Mouse (Mus musculus) heart, embryonic 11.5 days (tissue): ENCODE data around the gene Car10. TPM values are rescaled to one million over a fixed set of nuclear protein-coding genes. Genes with fewer than 3 reads are reported as not detected.
"Not testable (repeated sequence)": the region's sequence is repeated elsewhere in the genome, so short reads cannot be mapped to it uniquely, and the experiment has no call there.

Experiments
- ATAC-seq: fragments of 200-750 bp; cut with Nextera tagmentation; replicated peaks from 2 replicates; pipeline ENCODE4 v1.8.0; 2017; ENCODE audit warnings: moderate library complexity; ENCODE audit not compliant: insufficient number of reproducible peaks, low FRiP score, low TSS enrichment
- H3K27ac ChIP-seq: fragments of 300-500 bp; sonication (generic); 2 replicates; pipeline ENCODE4 v1.5.1; 2014; ENCODE audit warnings: mild to moderate bottlenecking, low read depth, low read length
- H3K27me3 ChIP-seq: fragments of 300-500 bp; sonication (generic); 2 replicates; pipeline ENCODE4 v1.6.1; 2014; ENCODE audit warnings: mild to moderate bottlenecking, low read length, mixed read lengths; ENCODE audit not compliant: control insufficient read depth, insufficient read depth
- H3K36me3 ChIP-seq: fragments of 300-500 bp; sonication (generic); 2 replicates; pipeline ENCODE4 v1.6.1; 2014; ENCODE audit warnings: mild to moderate bottlenecking, low read length, moderate library complexity, mixed read lengths; ENCODE audit not compliant: control insufficient read depth, insufficient read depth
- H3K4me1 ChIP-seq: fragments of 300-500 bp; sonication (generic); 2 replicates; pipeline ENCODE4 v1.6.1; 2014; ENCODE audit warnings: low read length; ENCODE audit not compliant: control insufficient read depth, insufficient read depth
- H3K4me2 ChIP-seq: fragments of 300-500 bp; sonication (generic); 2 replicates; pipeline ENCODE4 v1.6.1; 2014; ENCODE audit warnings: mild to moderate bottlenecking, moderate library complexity
- H3K4me3 ChIP-seq: fragments of 300-500 bp; sonication (generic); 2 replicates; pipeline ENCODE4 v1.5.1; 2014; ENCODE audit warnings: low read depth, low read length
- H3K9ac ChIP-seq: fragments of 300-500 bp; sonication (generic); 2 replicates; pipeline ENCODE4 v1.6.1; 2014; ENCODE audit warnings: mild to moderate bottlenecking, low read depth, low read length, moderate library complexity
- H3K9me3 ChIP-seq: fragments of 300-500 bp; sonication (generic); replicated peaks from 2 replicates; pipeline ENCODE4 v1.6.1; 2016; ENCODE audit warnings: low read length; ENCODE audit not compliant: control insufficient read depth
- WGBS: fragments of 180-500 bp; shearing (Covaris S2); extraction: QIAGEN DNeasy Blood & Tissue Kit; methylation state at CpG from one replicate; pipeline ENCODE4 v1.1.7; 2014; ENCODE audit not compliant: insufficient replicate concordance; 5-methylcytosine and 5-hydroxymethylcytosine counted together
- polyA plus RNA-seq: library from polyadenylated mRNA; unstranded; fragments of >200 nt; fragmentation: Nextera tagmentation; extraction: Ambion mirVana; gene quantifications from 2 replicates; pipeline ENCODE4 v1.2.1, GENCODE M21; 2014

Car10 gene
- polyA plus RNA-seq, 1 experiment from 2014 or later = 0.44 TPM

DNA sequence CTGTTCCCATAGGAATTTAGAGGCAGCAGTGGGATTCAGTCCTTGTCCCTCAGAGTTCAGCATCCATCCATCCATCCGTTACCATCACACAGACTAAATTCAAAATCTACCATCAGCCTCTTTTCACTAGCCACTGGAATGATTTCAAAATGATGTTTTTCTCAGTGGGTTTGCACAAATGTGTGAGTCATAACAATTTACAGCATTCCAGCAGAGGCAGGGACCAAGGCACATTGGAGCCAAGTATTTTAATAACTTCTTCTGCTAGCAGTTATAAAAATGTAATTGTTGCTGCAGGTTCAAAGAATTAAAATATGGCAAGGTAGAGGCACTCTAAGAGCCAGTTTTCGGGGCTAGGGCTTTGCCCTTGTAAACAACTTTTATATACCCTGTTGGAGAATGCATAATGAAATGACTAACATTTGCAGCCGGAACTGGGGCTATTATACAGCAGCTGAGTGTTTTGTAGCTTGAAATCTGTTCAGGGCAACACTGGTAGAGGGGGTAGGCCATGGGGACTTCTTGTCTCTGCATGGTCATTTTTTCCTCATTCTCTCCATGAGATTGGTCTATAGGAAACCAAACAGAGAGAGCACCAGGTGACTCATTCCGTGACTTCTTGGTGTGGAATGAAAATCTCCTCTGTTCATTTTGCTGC lies 276.0 kb downstream of the Car10 start:
- WGBS = 73% methylated on average over 4 of the region's 4 CpGs
- Histone ChIP-seq H3K4me2 (no peak overlapping the region), H3K9me3 (no peaks in the 10 kb centered on the region), H3K27me3 (no peaks in the 10 kb centered on the region), H3K27ac (no peak overlapping the region), H3K9ac (no peak overlapping the region), H3K4me1 (no peaks in the 10 kb centered on the region), H3K36me3 (no peaks in the 10 kb centered on the region), H3K4me3 (no peak overlapping the region)
- no peak for ATAC-seq

DNA sequence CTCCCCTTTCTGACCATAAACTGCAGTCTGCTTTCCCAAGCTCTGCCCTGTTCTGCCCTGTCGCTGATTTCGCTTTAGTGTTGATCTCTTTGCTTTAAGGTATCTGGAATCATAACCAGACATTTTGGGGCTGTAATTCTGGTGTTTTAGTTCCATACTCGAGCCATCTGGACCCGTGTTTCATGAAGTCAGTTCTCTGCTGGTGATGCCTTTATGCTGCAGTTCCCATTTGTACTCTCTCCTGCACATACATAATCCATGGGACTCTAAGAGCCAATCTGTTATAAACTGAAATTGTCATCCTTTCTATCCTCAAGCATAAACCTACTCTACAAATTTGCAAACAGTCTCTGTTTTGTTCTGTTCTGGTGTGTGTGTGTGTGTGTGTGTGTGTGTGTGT lies 293.3 kb downstream of the Car10 start:
- H3K4me1 ChIP-seq = no peaks in the 10 kb centered on the region
- no peak overlapping the region for H3K4me2 ChIP-seq
- no peak overlapping the region for H3K27ac ChIP-seq
- no peaks in the 10 kb centered on the region for H3K9me3 ChIP-seq
- H3K27me3 ChIP-seq = no peaks in the 10 kb centered on the region
- no peaks in the 10 kb centered on the region for H3K36me3 ChIP-seq
- H3K9ac ChIP-seq = no peak overlapping the region
- no peak overlapping the region for H3K4me3 ChIP-seq
- no peak for ATAC-seq
- 71% methylated on average over 4 of the region's 4 CpGs for WGBS

DNA sequence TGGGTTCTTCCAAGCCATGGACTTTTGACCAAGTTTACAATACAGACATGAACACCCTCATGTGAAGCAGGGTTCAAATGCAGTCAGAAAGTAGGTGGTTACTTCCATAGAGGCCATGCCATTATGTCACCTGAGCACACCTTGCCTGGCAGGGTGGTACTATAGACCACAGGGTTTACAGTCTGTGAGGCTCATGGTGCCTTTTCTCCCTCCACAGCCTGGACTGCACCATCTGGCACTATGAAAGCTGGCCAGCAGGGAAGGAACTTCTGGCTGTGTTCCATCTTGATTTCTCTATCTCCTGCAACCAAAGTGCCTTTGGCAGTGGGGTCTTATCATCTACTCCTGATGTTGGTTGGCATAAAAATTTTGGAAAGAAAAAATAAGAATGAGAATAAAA lies 295.5 kb downstream of the Car10 start:
- not testable (repeated sequence) for H3K9me3 ChIP-seq, H3K9ac ChIP-seq, H3K4me3 ChIP-seq, H3K27me3 ChIP-seq, H3K4me2 ChIP-seq, H3K4me1 ChIP-seq, ATAC-seq, H3K36me3 ChIP-seq, H3K27ac ChIP-seq

DNA sequence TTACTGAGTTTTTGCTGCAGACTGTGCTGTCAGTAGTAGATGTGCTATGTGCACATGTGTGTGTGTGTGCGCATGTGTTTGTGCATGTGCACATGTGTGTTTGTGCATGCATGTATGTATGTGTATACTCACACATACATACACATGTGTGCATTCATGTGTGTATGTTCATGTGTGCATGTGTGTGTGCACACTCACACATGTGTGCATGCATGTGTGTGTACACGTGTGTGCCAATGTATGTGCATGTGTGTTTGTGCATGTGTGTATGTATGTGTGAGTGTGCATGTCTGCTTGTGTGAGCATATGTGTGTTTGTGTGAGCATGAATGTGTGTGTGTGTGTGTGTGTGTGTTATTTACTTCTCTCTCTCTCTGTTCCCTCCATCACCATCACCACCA lies 298.5 kb downstream of the Car10 start:
- Histone ChIP-seq H3K4me2 (no peak overlapping the region), H3K9ac (no peak overlapping the region), H3K4me1 (no peaks in the 10 kb centered on the region), H3K27ac (no peak overlapping the region), H3K27me3 (no peaks in the 10 kb centered on the region), H3K36me3 (no peaks in the 10 kb centered on the region), H3K9me3 (no peaks in the 10 kb centered on the region), H3K4me3 (no peak overlapping the region)
- WGBS = 90% methylated on average over 2 of the region's 2 CpGs
- ATAC-seq = no peak

DNA sequence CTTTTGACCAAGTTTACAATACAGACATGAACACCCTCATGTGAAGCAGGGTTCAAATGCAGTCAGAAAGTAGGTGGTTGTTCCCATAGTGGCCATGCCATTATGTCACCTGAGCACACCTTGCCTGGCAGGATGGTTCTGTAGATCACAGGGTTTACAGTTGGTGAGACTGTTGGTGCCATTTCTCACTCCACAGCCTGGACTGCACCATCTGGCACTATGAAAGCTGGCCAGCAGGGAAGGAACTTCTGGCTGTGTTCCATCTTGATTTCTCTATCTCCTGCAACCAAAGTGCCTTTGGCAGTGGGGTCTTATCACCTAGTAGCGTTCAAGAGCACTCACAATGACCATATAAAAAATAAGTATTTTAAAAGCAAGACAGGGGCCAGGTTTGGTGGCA lies 303.3 kb downstream of the Car10 start:
- ATAC-seq, H3K27ac ChIP-seq, H3K36me3 ChIP-seq, H3K27me3 ChIP-seq, H3K9me3 ChIP-seq, H3K4me1 ChIP-seq, H3K4me3 ChIP-seq, H3K9ac ChIP-seq, H3K4me2 ChIP-seq: not testable (repeated sequence)
- WGBS = 48% methylated on average over 1 of the region's 1 CpGs

DNA sequence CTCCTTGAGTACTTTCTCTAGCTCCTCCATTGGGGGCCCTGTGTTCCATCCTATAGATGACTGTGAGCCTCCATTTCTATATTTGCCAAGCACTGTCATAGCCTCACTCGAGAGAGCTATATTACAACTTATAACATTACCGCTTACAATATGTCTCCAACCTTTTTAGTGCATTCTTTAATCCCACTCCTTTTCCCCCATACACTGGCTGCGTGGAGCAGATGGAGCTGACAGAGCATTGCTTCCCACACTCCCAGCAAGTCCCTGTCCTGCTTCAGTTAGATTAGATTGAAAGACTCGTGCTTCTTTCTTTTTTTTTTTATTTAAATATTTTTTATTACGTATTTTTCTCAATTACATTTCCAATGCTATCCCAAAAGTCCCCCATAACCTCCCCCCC lies 310.2 kb downstream of the Car10 start:
- 71% methylated on average over 5 of the region's 5 CpGs for whole genome bisulfite sequencing
- Histone ChIP-seq H3K27me3 (no peaks in the 10 kb centered on the region), H3K36me3 (no peaks in the 10 kb centered on the region), H3K9me3 (no peaks in the 10 kb centered on the region), H3K4me1 (no peaks in the 10 kb centered on the region), H3K27ac (no peak overlapping the region), H3K4me2 (no peak overlapping the region), H3K9ac (no peak overlapping the region), H3K4me3 (no peak overlapping the region)
- ATAC-seq = no peak

DNA sequence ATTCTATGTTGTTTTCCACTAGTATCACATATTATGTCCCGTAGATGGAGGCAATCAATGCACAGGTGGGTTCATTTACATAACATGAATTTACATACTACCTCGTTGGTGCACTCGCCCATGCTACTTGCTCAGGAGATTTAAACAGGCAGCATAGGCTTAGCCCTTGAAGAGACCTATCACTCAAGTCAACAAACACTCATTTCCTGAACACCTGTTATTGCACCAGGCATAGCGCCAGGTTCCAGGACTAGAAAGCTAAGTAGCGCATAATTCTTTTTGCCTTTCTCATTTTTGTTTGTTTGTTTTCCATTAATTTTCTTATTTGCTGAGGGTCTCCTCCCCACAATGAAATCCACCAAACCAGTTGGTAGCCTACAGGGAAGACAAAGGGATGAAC lies 333.7 kb downstream of the Car10 start:
- Histone ChIP-seq H3K9ac (no peak overlapping the region), H3K4me3 (no peak overlapping the region), H3K36me3 (no peaks in the 10 kb centered on the region), H3K27ac (no peak overlapping the region), H3K4me2 (no peak overlapping the region), H3K27me3 (no peaks in the 10 kb centered on the region), H3K9me3 (no peaks in the 10 kb centered on the region), H3K4me1 (no peaks in the 10 kb centered on the region)
- ATAC-seq = no peak
- 80% methylated on average over 5 of the region's 5 CpGs for WGBS

DNA sequence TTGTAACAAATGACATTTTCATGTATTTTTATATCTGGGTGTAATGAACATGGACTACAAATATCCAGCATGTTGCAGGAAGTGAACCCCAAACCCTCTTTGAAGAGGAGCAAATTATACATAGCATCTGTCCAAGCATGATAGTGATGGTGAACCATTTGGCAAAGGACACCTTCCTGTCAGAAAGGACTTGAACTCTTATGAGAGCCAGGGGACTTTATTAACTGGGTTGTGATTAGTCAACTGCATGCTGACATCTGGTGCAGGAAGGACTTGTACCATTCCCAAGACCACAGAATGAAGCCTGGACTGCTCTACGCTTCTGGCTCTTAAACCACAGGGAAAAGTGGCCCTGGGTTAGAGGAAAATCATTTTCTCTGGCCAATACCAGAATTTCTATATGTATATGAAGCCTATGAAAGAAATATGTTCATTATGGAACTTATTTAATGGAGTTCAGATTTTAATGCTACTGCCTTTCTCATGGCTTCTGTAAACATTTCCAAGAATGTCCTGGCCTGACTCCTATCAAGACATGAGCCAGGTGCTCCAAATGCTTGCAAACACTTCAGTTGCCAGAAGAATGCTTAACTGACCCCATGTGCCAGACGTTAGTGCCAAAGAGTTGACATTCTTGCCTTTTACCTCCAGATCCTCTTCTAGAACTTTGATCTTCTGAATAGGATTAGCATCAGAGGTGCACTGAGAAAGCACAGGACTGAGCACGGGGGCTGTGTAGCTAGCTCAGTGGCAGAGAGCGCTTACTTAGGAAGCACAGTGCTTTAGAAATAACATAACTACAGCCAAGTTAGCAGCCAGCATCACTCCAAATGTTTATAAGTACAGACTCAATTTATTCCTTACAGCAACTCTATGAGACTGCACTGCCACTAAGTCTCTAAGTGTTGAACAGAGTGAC lies 337.4 kb downstream of the Car10 start:
- no peak overlapping the region for H3K27ac ChIP-seq
- no peak overlapping the region for H3K4me2 ChIP-seq
- no peak overlapping the region for H3K9ac ChIP-seq
- 55% methylated on average over 4 of the region's 4 CpGs for WGBS
- no peak overlapping the region for H3K4me3 ChIP-seq
- ATAC-seq = no peak
- H3K36me3 ChIP-seq = no peaks in the 10 kb centered on the region
- no peaks in the 10 kb centered on the region for H3K27me3 ChIP-seq
- no peaks in the 10 kb centered on the region for H3K9me3 ChIP-seq
- no peaks in the 10 kb centered on the region for H3K4me1 ChIP-seq

DNA sequence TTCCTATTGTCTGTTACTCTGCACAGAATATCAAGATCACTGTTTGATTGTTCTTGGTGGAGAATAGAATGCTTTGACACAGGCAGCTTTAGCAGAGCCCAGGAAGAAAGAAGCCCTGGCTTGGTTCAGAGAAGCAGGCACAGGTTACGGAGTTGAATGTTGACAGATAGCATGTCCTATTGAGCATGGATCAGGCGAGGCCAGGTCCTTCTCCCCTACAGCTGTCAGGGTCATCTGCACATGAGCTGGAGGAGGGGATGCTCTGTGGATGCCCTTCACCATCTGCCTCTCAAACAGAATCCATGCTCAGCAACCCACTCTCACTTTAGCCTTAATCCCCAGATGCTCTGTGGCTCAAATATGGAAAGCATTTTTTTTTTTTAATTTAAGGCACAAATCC lies 339.1 kb downstream of the Car10 start:
- Histone ChIP-seq H3K4me3 (no peak overlapping the region), H3K4me2 (no peak overlapping the region), H3K36me3 (no peaks in the 10 kb centered on the region), H3K27ac (no peak overlapping the region), H3K4me1 (no peaks in the 10 kb centered on the region), H3K9ac (no peak overlapping the region), H3K9me3 (no peaks in the 10 kb centered on the region), H3K27me3 (no peaks in the 10 kb centered on the region)
- ATAC-seq = no peak
- 56% methylated on average over 2 of the region's 2 CpGs for WGBS
